Mouse (Mus musculus) MEL (cell line): ENCODE data around the gene Adar. TPM values are rescaled to one million over a fixed set of nuclear protein-coding genes. Genes with fewer than 3 reads are reported as not detected.

Experiments
- DNase-seq: peaks from one replicate; pipeline ENCODE4 v3.0.0; 2011; ENCODE audit warnings: low read depth, low spot score
- H3K27ac ChIP-seq: 2 replicates; pipeline ENCODE4 v1.5.1; 2012; ENCODE audit warnings: low read depth, mild to moderate bottlenecking, control low read depth, low read length, moderate library complexity; ENCODE audit not compliant: control insufficient read depth
- H3K27me3 ChIP-seq, 2 experiments: fragments of 150-350 bp in 1 of 2; sonication (generic) in 1 of 2; 2 replicates each; pipeline ENCODE4 v1.6.1; 2012; ENCODE audit warnings: low read length in 2 of 2, mild to moderate bottlenecking in 2 of 2, improper control_type of control experiment in 1 of 2, moderate library complexity in 1 of 2; ENCODE audit not compliant: insufficient read depth in 2 of 2, control insufficient read depth in 1 of 2
- H3K36me3 ChIP-seq, 2 experiments: 2 replicates each; pipeline ENCODE4 v1.6.1; 2012 to 2014; ENCODE audit warnings: low read length in 2 of 2, improper control_type of control experiment in 1 of 2, inconsistent platforms in 1 of 2, mild to moderate bottlenecking in 1 of 2; ENCODE audit not compliant: insufficient read depth in 2 of 2, control insufficient read depth in 1 of 2
- H3K4me1 ChIP-seq, 2 experiments: fragments of 150-350 bp in 1 of 2; sonication (generic) in 1 of 2; 2 replicates each; pipeline ENCODE4 v1.6.1; 2012; ENCODE audit warnings: low read length in 2 of 2, improper control_type of control experiment in 1 of 2, mild to moderate bottlenecking in 1 of 2; ENCODE audit not compliant: insufficient read depth in 2 of 2, control insufficient read depth in 1 of 2
- H3K4me3 ChIP-seq, 2 experiments: fragments of 150-350 bp in 1 of 2; sonication (generic) in 1 of 2; 2 replicates each; pipeline ENCODE4 v1.5.1; 2012; ENCODE audit warnings: low read depth in 2 of 2, low read length in 2 of 2, mild to moderate bottlenecking in 2 of 2, moderate library complexity in 2 of 2, control low read depth in 1 of 2, improper control_type of control experiment in 1 of 2; ENCODE audit not compliant: control insufficient read depth in 1 of 2, insufficient read depth in 1 of 2
- H3K79me2 ChIP-seq: 2 replicates; pipeline ENCODE4 v1.6.1; 2012; ENCODE audit warnings: mild to moderate bottlenecking, low read length, moderate library complexity; ENCODE audit not compliant: control insufficient read depth, poor library complexity, insufficient read depth
- H3K9ac ChIP-seq: 2 replicates; pipeline ENCODE4 v1.6.1; 2012; ENCODE audit warnings: low read depth, mild to moderate bottlenecking, control low read depth, low read length, moderate library complexity; ENCODE audit not compliant: control insufficient read depth, poor library complexity, severe bottlenecking
- H3K9me3 ChIP-seq: fragments of 150-350 bp; sonication (generic); replicated peaks from 2 replicates; pipeline ENCODE4 v1.6.1; 2012; ENCODE audit warnings: mild to moderate bottlenecking, low read length, improper control_type of control experiment, moderate library complexity; ENCODE audit not compliant: insufficient read depth
- GABPA ChIP-seq: IDR thresholded peaks from 2 replicates; pipeline ENCODE4 v1.6.1; 2012; ENCODE audit warnings: low read depth, mild to moderate bottlenecking, inconsistent platforms, low read length, improper control_type of control experiment, moderate library complexity
- MEF2A ChIP-seq: IDR thresholded peaks from 2 replicates; pipeline ENCODE4 v1.6.1; 2014; ENCODE audit warnings: low read depth, mild to moderate bottlenecking, inconsistent platforms, low read length, improper control_type of control experiment; ENCODE audit not compliant: poor library complexity, insufficient replicate concordance, severe bottlenecking; ENCODE audit errors: extremely low read depth
- MXI1 ChIP-seq: IDR thresholded peaks from 2 replicates; pipeline ENCODE4 v1.6.1; 2011; ENCODE audit warnings: mild to moderate bottlenecking, low read depth, low read length, improper control_type of control experiment
- POLR2AphosphoS2 ChIP-seq: IDR thresholded peaks from 2 replicates; pipeline ENCODE4 v1.6.1; 2011; ENCODE audit warnings: low read length, improper control_type of control experiment
- RAD21 ChIP-seq: IDR thresholded peaks from 2 replicates; pipeline ENCODE4 v1.6.1; 2011; ENCODE audit warnings: mild to moderate bottlenecking, low read depth, low read length, improper control_type of control experiment
- RCOR1 ChIP-seq: IDR thresholded peaks from 2 replicates; pipeline ENCODE4 v1.6.1; 2012; ENCODE audit warnings: low read depth, mild to moderate bottlenecking, inconsistent platforms, low read length, improper control_type of control experiment
- SMC3 ChIP-seq: IDR thresholded peaks from 2 replicates; pipeline ENCODE4 v1.6.1; 2011; ENCODE audit warnings: low read depth, low read length, improper control_type of control experiment
- UBTF ChIP-seq: IDR thresholded peaks from 2 replicates; pipeline ENCODE4 v1.6.1; 2012; ENCODE audit warnings: low read depth, mild to moderate bottlenecking, inconsistent platforms, low read length, improper control_type of control experiment, moderate library complexity, borderline replicate concordance; ENCODE audit not compliant: insufficient read depth
- USF1 ChIP-seq: IDR thresholded peaks from 2 replicates; pipeline ENCODE4 v1.6.1; 2014; ENCODE audit warnings: low read depth, mild to moderate bottlenecking, inconsistent platforms, low read length, improper control_type of control experiment, moderate library complexity
- USF2 ChIP-seq, 2 experiments: IDR thresholded peaks; 2 replicates each; pipeline ENCODE4 v1.6.1; 2011 to 2012; ENCODE audit warnings: improper control_type of control experiment in 2 of 2, low read length in 2 of 2, borderline replicate concordance in 1 of 2, inconsistent platforms in 1 of 2, low read depth in 1 of 2, mild to moderate bottlenecking in 1 of 2; ENCODE audit not compliant: insufficient read depth in 1 of 2
- ZC3H11A ChIP-seq: IDR thresholded peaks from 2 replicates; pipeline ENCODE4 v1.6.1; 2012; ENCODE audit warnings: low read depth, mild to moderate bottlenecking, inconsistent platforms, low read length, improper control_type of control experiment
- ZKSCAN1 ChIP-seq: IDR thresholded peaks from 2 replicates; pipeline ENCODE4 v1.6.1; 2012; ENCODE audit warnings: low read depth, mild to moderate bottlenecking, inconsistent platforms, low read length, improper control_type of control experiment, moderate library complexity
- polyA plus RNA-seq, 2 experiments: library from polyadenylated mRNA; stranded (reverse) in 1 of 2; unstranded in 1 of 2; fragments of >175 nt in 1 of 2; fragments of >200 nt in 1 of 2; gene quantifications; 2 replicates each; pipeline versions ENCODE4 v1.2.1 to v1.2.4; 2012; ENCODE audit warnings: low replicate concordance in 2 of 2, low read depth in 1 of 2; ENCODE audit not compliant: insufficient read length in 2 of 2, insufficient read depth in 1 of 2, missing spikeins in 1 of 2
- total RNA-seq: library from RNA; depleted of rRNA; stranded (reverse); fragments of 300-350 nt; gene quantifications from 2 replicates; pipeline ENCODE4 v1.2.3, GENCODE M21; 2012; rRNA removed

Gene Adar
- total and polyA plus RNA-seq, 3 experiments, result 26.7 to 124 (median 45.1) TPM

DNA sequence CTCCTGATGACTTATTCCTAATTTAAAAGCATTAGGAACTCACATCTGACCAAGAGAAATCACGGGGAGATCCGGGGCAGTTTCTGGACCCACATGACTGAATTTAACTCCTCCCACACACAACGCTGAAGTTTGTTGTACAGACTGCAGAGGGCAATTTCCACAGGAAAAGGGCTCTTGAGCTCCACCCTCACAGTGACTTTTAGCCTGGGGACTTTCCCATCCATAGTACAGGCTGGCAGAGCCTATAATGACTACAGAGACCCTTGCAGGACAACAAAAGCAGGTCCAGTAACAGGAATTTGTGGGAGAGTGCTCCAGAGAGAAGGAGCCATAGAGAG is 86.7 kb downstream of the Adar start:
- Histone ChIP-seq H3K4me3 (peak overlapping the region in 1 of 2 experiments; percentile 14; a peak in 1 of 4 replicates), H3K27me3 (no peaks in the 10 kb centered on the region), H3K4me1 (peaks cover 0 to 2% of the 10 kb centered on the region in 2 experiments; a peak in 2 of 4 replicates), H3K9ac (no peak overlapping the region), H3K79me2 (no peaks in the 10 kb centered on the region), H3K9me3 (no peaks in the 10 kb centered on the region), H3K36me3 (peaks cover 0 to 3% of the 10 kb centered on the region in 2 experiments; a peak in 2 of 4 replicates), H3K27ac (no peak overlapping the region)
- TF ChIP-seq ZC3H11A (no peak), RAD21 (no peak), UBTF (no peak), ZKSCAN1 (no peak), MEF2A (no peak), MXI1 (no peak), USF1 (no peak), RCOR1 (no peak), SMC3 (no peak)
- DNase-seq, result no peak

DNA sequence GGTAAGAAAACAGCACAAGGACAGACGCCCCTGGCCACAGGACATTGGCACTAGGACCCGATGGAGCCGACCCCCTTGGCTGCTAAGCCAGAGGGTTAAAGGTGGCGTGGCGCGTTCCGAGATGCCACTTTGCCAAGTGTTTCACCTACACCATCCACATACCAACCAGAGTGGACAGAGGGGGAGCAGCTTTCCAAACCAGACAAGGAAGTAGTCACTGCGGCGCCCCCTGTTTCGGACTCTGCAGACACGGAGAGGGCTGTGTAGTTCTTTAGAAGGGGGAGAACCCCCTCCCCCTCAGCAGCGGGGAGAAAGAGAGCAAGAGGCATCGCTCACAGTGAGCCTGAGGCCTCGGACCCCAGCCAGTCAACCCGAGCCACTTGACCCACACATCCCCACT is 88.1 kb downstream of the Adar start:
- H3K9ac ChIP-seq, result no peak overlapping the region

More for the DNA sequence above, 88.1 kb downstream of the Adar start:
- no peaks in the 10 kb centered on the region for H3K27me3 ChIP-seq
- peaks cover 0 to 3% of the 10 kb centered on the region in 2 experiments; a peak in 2 of 4 replicates for H3K4me1 ChIP-seq
- H3K27ac ChIP-seq, result no peak overlapping the region
- DNase-seq, result no peak
- peaks cover 0 to 2% of the 10 kb centered on the region in 2 experiments; a peak in 2 of 4 replicates for H3K36me3 ChIP-seq
- H3K4me3 ChIP-seq, result no peak overlapping the region
- H3K79me2 ChIP-seq, result no peaks in the 10 kb centered on the region
- no peak for TF ChIP-seq ZC3H11A
- TF ChIP-seq USF2 (IDR thresholded peaks at IDR 0.05; ENCODE audit: borderline replicate concordance in 1 of 2, insufficient read depth in 1 of 2, low read depth in 1 of 2, low read length in 2 of 2), result no peak
- TF ChIP-seq GABPA, result no peak
- no peak for TF ChIP-seq POLR2AphosphoS2
- H3K9me3 ChIP-seq, result no peaks in the 10 kb centered on the region

Other genes with a start within 250 kb of the Adar start
- not detected in 2 replicates for gene Kcnn3, start 194.9 kb upstream of the Adar start, total RNA-seq
- gene Kcnn3, start 194.9 kb upstream of the Adar start, polyA plus RNA-seq, result under 1 TPM in 1 of 2 experiments, not detected in 1; 0.04 TPM
- gene Chrnb2, start 49.6 kb downstream of the Adar start, total RNA-seq, result 0.98 and 1.6 TPM in 2 replicates
- gene Chrnb2, start 49.6 kb downstream of the Adar start, polyA plus RNA-seq, result 1 to 10 TPM in 1 of 2 experiments, not detected in 1; 4.0 TPM
- gene Ube2q1, start 58.6 kb downstream of the Adar start, total RNA-seq, result 72.6 and 73.8 TPM in 2 replicates
- gene Ube2q1, start 58.6 kb downstream of the Adar start, polyA plus RNA-seq, result 100 to 1,000 TPM in 1 of 2 experiments, 10 to 100 TPM in 1; 89.0 to 162 TPM
- 3.3 and 5.3 TPM in 2 replicates for gene She, start 116.3 kb downstream of the Adar start, total RNA-seq
- 1 to 10 TPM in 1 of 2 experiments, not detected in 1; 3.5 TPM for gene She, start 116.3 kb downstream of the Adar start, polyA plus RNA-seq
- gene Il6ra, start 198.2 kb downstream of the Adar start, total RNA-seq, result 0.13 and 0.15 TPM in 2 replicates
- 1 to 10 TPM in 1 of 2 experiments, not detected in 1; 3.4 TPM for gene Il6ra, start 198.2 kb downstream of the Adar start, polyA plus RNA-seq
- gene Atp8b2, start 248.5 kb downstream of the Adar start, total RNA-seq, result 26.2 and 27.1 TPM in 2 replicates
- gene Atp8b2, start 248.5 kb downstream of the Adar start, polyA plus RNA-seq, result 10 to 100 TPM in 1 of 2 experiments, not detected in 1; 44.7 TPM